Mouse (Mus musculus): Measurements from ENCODE around the gene Dnase1. TPM values are rescaled to one million over a fixed set of nuclear protein-coding genes. Genes with fewer than 3 reads are reported as not detected.
"Not testable (repeated sequence)": the region's sequence is repeated elsewhere in the genome, so short reads cannot be mapped to it uniquely, and the experiment has no call there.

Dnase1 gene
- 7.4 and 8.6 TPM in 2 replicates for polyA plus RNA-seq (2014; fragmentation: Nextera tagmentation; extraction: Ambion mirVana)

- 94% methylated on average over 5 of the region's 5 CpGs for WGBS
- no peak within 1 kb of the TSS for H3K27ac ChIP-seq (ENCODE audit: low read depth, low read length)
- H3K4me2 ChIP-seq (ENCODE audit: low read depth, low read length) = no peak within 1 kb of the TSS
- no peaks in the 10 kb centered on the region for H3K4me1 ChIP-seq (ENCODE audit: control insufficient read depth, insufficient read depth, low read length)
- no peak for ATAC-seq (ENCODE audit: low read depth)
- no peak within 1 kb of the TSS for H3K9ac ChIP-seq (replicated peaks; ENCODE audit: low read depth, low read length)
- H3K9me3 ChIP-seq (ENCODE audit: control insufficient read depth, low read length) = no peaks in the 10 kb centered on the region
- no peak within 1 kb of the TSS for H3K4me3 ChIP-seq (ENCODE audit: low read depth, low read length)
- H3K27me3 ChIP-seq (ENCODE audit: control insufficient read depth, insufficient read depth, low read length) = no peaks in the 10 kb centered on the region
- peaks cover 28% of the 10 kb centered on the region for H3K36me3 ChIP-seq (ENCODE audit: control insufficient read depth, insufficient read depth, low read length)
Observed at GRCm38 (mm10) chr16:4036807-4037206, at the start of gene Dnase1. Gene Dnase1, plus strand, starts transcription at chr16:4036942.

- no peaks in the 10 kb centered on the region for H3K4me1 ChIP-seq (ENCODE audit: control insufficient read depth, insufficient read depth, low read length)
- peaks cover 90% of the 10 kb centered on the region for H3K36me3 ChIP-seq (ENCODE audit: control insufficient read depth, insufficient read depth, low read length)
- no peak overlapping the region for H3K4me3 ChIP-seq (ENCODE audit: low read depth, low read length)
- H3K27ac ChIP-seq (ENCODE audit: low read depth, low read length) = no peak overlapping the region
- ATAC-seq (ENCODE audit: low read depth) = no peak
- WGBS = 92% methylated on average over 4 of the region's 4 CpGs
- H3K9me3 ChIP-seq (ENCODE audit: control insufficient read depth, low read length) = no peaks in the 10 kb centered on the region
- H3K27me3 ChIP-seq (ENCODE audit: control insufficient read depth, insufficient read depth, low read length) = no peaks in the 10 kb centered on the region
- H3K4me2 ChIP-seq (ENCODE audit: low read depth, low read length) = no peak overlapping the region
- H3K9ac ChIP-seq (replicated peaks; ENCODE audit: low read depth, low read length) = no peak overlapping the region
Observed at GRCm38 (mm10) chr16:3988410-3988809, 48.3 kb upstream of the Dnase1 start.

GRCm38 (mm10) chr16:4003489-4004398, 33.0 kb upstream of the Dnase1 start, which contains the start of gene Slx4:
Gene Slx4, minus strand, starts transcription at chr16:4003770.
- Histone ChIP-seq H3K27me3 (ENCODE audit: control insufficient read depth, insufficient read depth, low read length) (no peaks in the 10 kb centered on the region), H3K4me3 (ENCODE audit: low read depth, low read length) (peak within 1 kb of the TSS; percentile 84), H3K4me1 (ENCODE audit: control insufficient read depth, insufficient read depth, low read length) (peaks cover 10% of the 10 kb centered on the region), H3K4me2 (ENCODE audit: low read depth, low read length) (peak within 1 kb of the TSS; percentile 89), H3K9ac (replicated peaks; ENCODE audit: low read depth, low read length) (peak within 1 kb of the TSS; percentile 80), H3K27ac (ENCODE audit: low read depth, low read length) (peak within 1 kb of the TSS; percentile 89), H3K36me3 (ENCODE audit: control insufficient read depth, insufficient read depth, low read length) (peaks cover 13% of the 10 kb centered on the region), H3K9me3 (ENCODE audit: control insufficient read depth, low read length) (no peaks in the 10 kb centered on the region)
- WGBS = 1% methylated on average over 55 of the region's 58 CpGs
- ATAC-seq (ENCODE audit: low read depth) = peak; percentile 97

GRCm38 (mm10) chr16:4012882-4013570, 23.7 kb upstream of the Dnase1 start:
- ATAC-seq (ENCODE audit: low read depth) = no peak
- Histone ChIP-seq H3K27ac (ENCODE audit: low read depth, low read length) (no peak overlapping the region), H3K4me1 (ENCODE audit: control insufficient read depth, insufficient read depth, low read length) (no peaks in the 10 kb centered on the region), H3K27me3 (ENCODE audit: control insufficient read depth, insufficient read depth, low read length) (no peaks in the 10 kb centered on the region), H3K36me3 (ENCODE audit: control insufficient read depth, insufficient read depth, low read length) (no peaks in the 10 kb centered on the region), H3K4me3 (ENCODE audit: low read depth, low read length) (no peak overlapping the region), H3K9ac (replicated peaks; ENCODE audit: low read depth, low read length) (no peak overlapping the region), H3K4me2 (ENCODE audit: low read depth, low read length) (no peak overlapping the region), H3K9me3 (ENCODE audit: control insufficient read depth, low read length) (no peaks in the 10 kb centered on the region)
- 79% methylated on average over 4 of the region's 4 CpGs for WGBS

GRCm38 (mm10) chr16:4014040-4014668, 22.6 kb upstream of the Dnase1 start:
- H3K4me1 ChIP-seq (ENCODE audit: control insufficient read depth, insufficient read depth, low read length) = no peaks in the 10 kb centered on the region
- H3K36me3 ChIP-seq (ENCODE audit: control insufficient read depth, insufficient read depth, low read length) = no peaks in the 10 kb centered on the region
- H3K4me3 ChIP-seq (ENCODE audit: low read depth, low read length) = no peak overlapping the region
- 80% methylated on average over 5 of the region's 5 CpGs for WGBS
- H3K9me3 ChIP-seq (ENCODE audit: control insufficient read depth, low read length) = no peaks in the 10 kb centered on the region
- no peaks in the 10 kb centered on the region for H3K27me3 ChIP-seq (ENCODE audit: control insufficient read depth, insufficient read depth, low read length)
- H3K27ac ChIP-seq (ENCODE audit: low read depth, low read length) = no peak overlapping the region
- H3K9ac ChIP-seq (replicated peaks; ENCODE audit: low read depth, low read length) = no peak overlapping the region
- H3K4me2 ChIP-seq (ENCODE audit: low read depth, low read length) = no peak overlapping the region
- no peak for ATAC-seq (ENCODE audit: low read depth)

- not testable (repeated sequence) for H3K4me1 ChIP-seq (ENCODE audit: control insufficient read depth, insufficient read depth, low read length); H3K4me2 ChIP-seq (ENCODE audit: low read depth, low read length); H3K27ac ChIP-seq (ENCODE audit: low read depth, low read length); H3K9me3 ChIP-seq (ENCODE audit: control insufficient read depth, low read length); H3K27me3 ChIP-seq (ENCODE audit: control insufficient read depth, insufficient read depth, low read length); H3K9ac ChIP-seq (replicated peaks; ENCODE audit: low read depth, low read length); H3K4me3 ChIP-seq (ENCODE audit: low read depth, low read length); ATAC-seq (ENCODE audit: low read depth); H3K36me3 ChIP-seq (ENCODE audit: control insufficient read depth, insufficient read depth, low read length)
- WGBS = 82% methylated on average over 17 of the region's 17 CpGs
Observed at GRCm38 (mm10) chr16:4016786-4017185, 20.0 kb upstream of the Dnase1 start.

- H3K4me2 ChIP-seq (ENCODE audit: low read depth, low read length); H3K27ac ChIP-seq (ENCODE audit: low read depth, low read length); H3K4me1 ChIP-seq (ENCODE audit: control insufficient read depth, insufficient read depth, low read length); H3K4me3 ChIP-seq (ENCODE audit: low read depth, low read length); H3K36me3 ChIP-seq (ENCODE audit: control insufficient read depth, insufficient read depth, low read length); H3K9ac ChIP-seq (replicated peaks; ENCODE audit: low read depth, low read length); H3K27me3 ChIP-seq (ENCODE audit: control insufficient read depth, insufficient read depth, low read length); H3K9me3 ChIP-seq (ENCODE audit: control insufficient read depth, low read length); ATAC-seq (ENCODE audit: low read depth): not testable (repeated sequence)
- 78% methylated on average over 6 of the region's 6 CpGs for WGBS
Observed at GRCm38 (mm10) chr16:4017466-4017865, 19.3 kb upstream of the Dnase1 start.

- Histone ChIP-seq H3K27me3 (ENCODE audit: control insufficient read depth, insufficient read depth, low read length) (no peaks in the 10 kb centered on the region), H3K27ac (ENCODE audit: low read depth, low read length) (no peak overlapping the region), H3K36me3 (ENCODE audit: control insufficient read depth, insufficient read depth, low read length) (no peaks in the 10 kb centered on the region), H3K4me1 (ENCODE audit: control insufficient read depth, insufficient read depth, low read length) (no peaks in the 10 kb centered on the region), H3K4me2 (ENCODE audit: low read depth, low read length) (no peak overlapping the region), H3K9me3 (ENCODE audit: control insufficient read depth, low read length) (no peaks in the 10 kb centered on the region), H3K9ac (replicated peaks; ENCODE audit: low read depth, low read length) (no peak overlapping the region), H3K4me3 (ENCODE audit: low read depth, low read length) (no peak overlapping the region)
- no peak for ATAC-seq (ENCODE audit: low read depth)
- WGBS = 88% methylated on average over 1 of the region's 1 CpGs
Observed at GRCm38 (mm10) chr16:4021241-4021640, 15.5 kb upstream of the Dnase1 start.
